Mouse (Mus musculus) testis, adult 2 months (tissue): ENCODE measurements around the gene Gm28729. TPM values are rescaled to one million over a fixed set of nuclear protein-coding genes. Genes with fewer than 3 reads are reported as not detected.
A peak's percentile ranks its signal among the peaks of the same experiment; 100 is the strongest.
"Not testable (repeated sequence)": the region's sequence is repeated elsewhere in the genome, so short reads cannot be mapped to it uniquely, and the experiment has no call there.

Source experiments
- H3K27ac ChIP-seq: fragments of 200-500 bp; 2 replicates; pipeline ENCODE4 v1.5.1; 2012; ENCODE audit warnings: low read depth, low read length; ENCODE audit not compliant: control insufficient read depth, insufficient read depth
- H3K27me3 ChIP-seq: fragments of 200-500 bp; 2 replicates; pipeline ENCODE4 v1.6.1; 2012; ENCODE audit warnings: mild to moderate bottlenecking, low read length, moderate library complexity; ENCODE audit not compliant: control insufficient read depth, insufficient read depth
- H3K36me3 ChIP-seq: fragments of 200-500 bp; 2 replicates; pipeline ENCODE4 v1.6.1; 2012; ENCODE audit warnings: mild to moderate bottlenecking, low read length; ENCODE audit not compliant: control insufficient read depth, insufficient read depth
- H3K4me1 ChIP-seq: fragments of 200-500 bp; 2 replicates; pipeline ENCODE4 v1.6.1; 2012; ENCODE audit warnings: low read length; ENCODE audit not compliant: control insufficient read depth, insufficient read depth
- H3K4me3 ChIP-seq: fragments of 200-500 bp; 2 replicates; pipeline ENCODE4 v1.5.1; 2012; ENCODE audit warnings: low read depth, mild to moderate bottlenecking, low read length, moderate library complexity, mixed read lengths; ENCODE audit not compliant: control insufficient read depth
- CTCF ChIP-seq: fragments of 200-500 bp; IDR thresholded peaks from 2 replicates; pipeline ENCODE4 v1.5.1; 2012; ENCODE audit warnings: low read depth, mild to moderate bottlenecking, inconsistent platforms, low read length, moderate library complexity; ENCODE audit not compliant: control insufficient read depth, insufficient read depth, insufficient replicate concordance
- POLR2A ChIP-seq: fragments of 200-500 bp; IDR thresholded peaks from 2 replicates; pipeline ENCODE4 v1.6.1; 2012; ENCODE audit warnings: low read depth, mild to moderate bottlenecking, inconsistent platforms, low read length, moderate library complexity; ENCODE audit not compliant: control insufficient read depth
- polyA plus RNA-seq: library from polyadenylated mRNA; depleted of rRNA; stranded (reverse); fragments of >200 nt; gene quantifications from 2 replicates; pipeline ENCODE4 v1.2.3, GENCODE M21; 2012

Gene Gm28729
- polyA plus RNA-seq, 1 experiment: 9.3 TPM

DNA sequence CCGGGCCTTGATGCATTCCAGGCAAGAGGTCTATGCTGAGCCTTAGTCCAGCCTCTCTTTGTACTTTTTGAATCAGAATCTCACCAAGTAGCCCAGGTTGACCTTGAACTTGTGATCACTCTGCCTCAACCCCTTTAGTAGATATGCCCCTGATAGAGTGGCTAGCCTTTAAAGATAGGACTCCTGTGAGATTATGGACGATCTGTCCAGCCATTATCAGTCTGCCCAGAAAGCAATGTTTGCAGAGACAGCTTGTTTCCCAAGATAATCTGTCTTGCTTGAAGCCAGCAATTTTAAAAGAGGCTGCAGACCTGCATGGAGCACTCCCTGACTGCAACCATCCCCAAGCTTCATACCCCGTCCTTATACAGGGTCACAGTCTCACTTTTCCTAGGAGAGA is 42.0 kb downstream of the Gm28729 start:
- Histone ChIP-seq H3K4me3 (no peak overlapping the region), H3K4me1 (peaks cover 5% of the 10 kb centered on the region), H3K36me3 (no peaks in the 10 kb centered on the region), H3K27ac (no peak overlapping the region), H3K27me3 (no peaks in the 10 kb centered on the region)
- TF ChIP-seq POLR2A (no peak), CTCF (no peak)

- TF ChIP-seq POLR2A (peak; percentile 82), CTCF (no peak)
- Histone ChIP-seq H3K4me1 (peaks cover 8% of the 10 kb centered on the region), H3K4me3 (peak within 1 kb of the TSS; percentile 97), H3K27ac (peak within 1 kb of the TSS; percentile 97), H3K27me3 (no peaks in the 10 kb centered on the region), H3K36me3 (no peaks in the 10 kb centered on the region)
Measured at GRCm38 (mm10) chr9:96478071-96478888, 46.8 kb downstream of the Gm28729 start, which contains the start of gene Rnf7. Rnf7 (minus strand) TSS chr9:96478675.

DNA sequence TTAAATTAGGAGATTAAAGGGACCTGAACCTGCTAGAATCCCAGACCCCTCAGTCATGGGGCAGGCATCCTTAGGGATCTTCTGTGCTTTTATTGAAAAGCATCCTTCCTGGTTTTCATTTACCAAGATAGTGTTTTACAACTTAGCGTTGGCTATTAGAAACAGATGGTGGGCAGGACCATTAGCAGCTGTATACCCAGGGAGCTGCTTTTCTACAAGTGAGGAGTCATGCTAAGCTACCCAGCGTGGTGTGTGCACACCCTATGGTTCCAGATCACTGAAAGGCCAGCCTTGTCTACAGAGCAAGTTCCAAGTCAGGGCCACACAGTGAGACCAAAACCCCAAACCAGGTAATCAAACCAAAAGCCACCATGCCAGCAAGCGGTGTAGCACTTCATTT is 52.7 kb downstream of the Gm28729 start:
- H3K36me3 ChIP-seq: peaks cover 1% of the 10 kb centered on the region; the same call in 1 of the 2 replicates
- TF ChIP-seq CTCF (no peak), POLR2A (no peak)
- peaks cover 1% of the 10 kb centered on the region for H3K4me1 ChIP-seq
- H3K27me3 ChIP-seq: no peaks in the 10 kb centered on the region
- no peak overlapping the region for H3K27ac ChIP-seq
- no peak overlapping the region for H3K4me3 ChIP-seq

DNA sequence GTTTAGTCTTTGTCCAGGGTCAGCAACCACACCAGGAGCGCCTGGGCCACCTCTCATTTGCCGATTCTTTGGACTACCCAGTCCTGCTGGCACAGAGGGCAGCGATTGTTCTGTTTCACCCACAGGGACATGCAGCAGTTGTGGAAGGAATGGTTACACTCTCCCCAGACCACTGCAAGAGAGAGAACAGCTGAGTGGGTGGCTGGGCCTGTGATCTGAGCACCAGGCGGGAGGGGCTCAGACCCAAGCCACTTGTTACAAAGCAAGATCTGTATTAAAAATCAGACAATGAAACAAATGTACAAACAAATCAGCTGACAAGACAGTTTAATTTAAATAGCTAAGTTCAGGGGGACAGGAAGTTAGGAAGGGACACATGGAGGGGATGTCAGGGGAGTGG is 53.4 kb downstream of the Gm28729 start:
- not testable (repeated sequence) for H3K4me3 ChIP-seq, H3K4me1 ChIP-seq, H3K27me3 ChIP-seq, H3K36me3 ChIP-seq
- H3K27ac ChIP-seq: peak overlapping the region; percentile 58; the same call in 1 of the 2 replicates

GRCm38 (mm10) chr9:96470266-96470974 is 54.6 kb downstream of the Gm28729 start:
- H3K36me3 ChIP-seq: peaks cover 1% of the 10 kb centered on the region; the same call in 1 of the 2 replicates
- no peak for TF ChIP-seq CTCF
- TF ChIP-seq POLR2A: no peak
- H3K4me1 ChIP-seq: no peaks in the 10 kb centered on the region
- H3K27me3 ChIP-seq: no peaks in the 10 kb centered on the region
- no peak overlapping the region for H3K4me3 ChIP-seq
- no peak overlapping the region for H3K27ac ChIP-seq

- H3K27me3 ChIP-seq: no peaks in the 10 kb centered on the region
- peaks cover 1% of the 10 kb centered on the region; the same call in 1 of the 2 replicates for H3K36me3 ChIP-seq
- H3K4me3 ChIP-seq: no peak overlapping the region
- H3K4me1 ChIP-seq: no peaks in the 10 kb centered on the region
- TF ChIP-seq CTCF: no peak
- TF ChIP-seq POLR2A: no peak
- no peak overlapping the region for H3K27ac ChIP-seq
Measured at GRCm38 (mm10) chr9:96469556-96470265, 55.4 kb downstream of the Gm28729 start.

- Histone ChIP-seq H3K4me3 (no peak overlapping the region), H3K27ac (no peak overlapping the region), H3K27me3 (no peaks in the 10 kb centered on the region), H3K4me1 (no peaks in the 10 kb centered on the region), H3K36me3 (no peaks in the 10 kb centered on the region; the same call in 1 of the 2 replicates)
- TF ChIP-seq CTCF (no peak), POLR2A (no peak)
Measured at GRCm38 (mm10) chr9:96463708-96464107, 61.4 kb downstream of the Gm28729 start.
